Mouse (Mus musculus) cerebellum, adult 11-12 months (tissue): ENCODE results near the gene Mc1r.
A peak's percentile ranks its signal among the peaks of the same experiment; 100 is the strongest.

ENCODE experiments used
- DNase-seq: peaks from one replicate; pipeline ENCODE4 v3.0.0; 2022

The Mc1r gene

GRCm38 (mm10) chr8:123406786-123407185 lies at the start of gene Mc1r:
Gene Mc1r, plus strand, starts transcription at chr8:123407107.
- DNase-seq: peak; percentile 68

GRCm38 (mm10) chr8:123361082-123361739 lies 45.7 kb upstream of the Mc1r start:
- peak; percentile 64 for DNase-seq

GRCm38 (mm10) chr8:123373403-123374238 lies 33.3 kb upstream of the Mc1r start, which contains the start of gene Tcf25:
Gene Tcf25, plus strand, starts transcription at chr8:123373753.
- DNase-seq: peak; percentile 98

GRCm38 (mm10) chr8:123374239-123374578 lies 32.7 kb upstream of the Mc1r start:
- peak; percentile 91 for DNase-seq

DNA sequence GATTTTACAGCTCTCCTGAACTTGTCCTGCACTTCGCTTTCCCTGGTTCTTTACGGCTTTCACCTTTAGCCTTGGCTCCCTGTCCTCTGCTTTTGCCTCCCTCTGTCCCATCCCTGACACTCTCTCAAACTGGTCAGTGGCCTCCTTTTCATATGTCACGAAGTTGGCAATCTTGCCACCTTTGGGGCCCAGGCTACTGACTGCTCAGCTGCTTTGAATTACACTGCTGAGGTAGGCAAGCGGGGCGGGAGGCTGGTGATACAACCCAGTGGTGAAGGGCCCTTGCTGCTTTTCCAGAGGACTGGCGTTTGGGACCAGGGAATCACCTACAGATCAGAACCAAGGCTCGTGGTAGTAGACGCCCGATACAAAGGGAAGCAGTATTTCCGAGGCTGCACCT lies 31.2 kb upstream of the Mc1r start:
- no peak for DNase-seq

DNA sequence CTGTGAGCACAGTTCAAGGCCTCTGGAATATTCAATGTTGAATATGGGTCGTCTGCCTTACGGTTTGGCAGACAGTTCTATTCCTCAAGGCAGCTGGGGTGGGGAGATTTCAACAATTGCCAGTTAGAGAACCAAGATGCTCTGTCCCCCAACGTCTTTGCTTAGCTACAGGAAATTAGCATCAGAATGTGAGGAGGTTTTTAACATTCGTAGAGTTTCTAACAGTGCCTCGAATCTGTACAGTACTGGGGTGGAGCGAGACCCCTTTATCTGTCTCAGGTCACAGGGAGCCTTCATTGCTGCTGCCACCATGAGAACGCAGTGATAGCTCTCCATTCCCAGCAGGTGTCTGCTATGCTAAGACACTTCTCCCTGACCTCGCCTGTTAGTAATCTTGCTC lies 30.8 kb upstream of the Mc1r start:
- DNase-seq: no peak

GRCm38 (mm10) chr8:123381711-123382110 lies 25.2 kb upstream of the Mc1r start:
- no peak for DNase-seq

GRCm38 (mm10) chr8:123382516-123382915 lies 24.4 kb upstream of the Mc1r start:
- no peak for DNase-seq

DNA sequence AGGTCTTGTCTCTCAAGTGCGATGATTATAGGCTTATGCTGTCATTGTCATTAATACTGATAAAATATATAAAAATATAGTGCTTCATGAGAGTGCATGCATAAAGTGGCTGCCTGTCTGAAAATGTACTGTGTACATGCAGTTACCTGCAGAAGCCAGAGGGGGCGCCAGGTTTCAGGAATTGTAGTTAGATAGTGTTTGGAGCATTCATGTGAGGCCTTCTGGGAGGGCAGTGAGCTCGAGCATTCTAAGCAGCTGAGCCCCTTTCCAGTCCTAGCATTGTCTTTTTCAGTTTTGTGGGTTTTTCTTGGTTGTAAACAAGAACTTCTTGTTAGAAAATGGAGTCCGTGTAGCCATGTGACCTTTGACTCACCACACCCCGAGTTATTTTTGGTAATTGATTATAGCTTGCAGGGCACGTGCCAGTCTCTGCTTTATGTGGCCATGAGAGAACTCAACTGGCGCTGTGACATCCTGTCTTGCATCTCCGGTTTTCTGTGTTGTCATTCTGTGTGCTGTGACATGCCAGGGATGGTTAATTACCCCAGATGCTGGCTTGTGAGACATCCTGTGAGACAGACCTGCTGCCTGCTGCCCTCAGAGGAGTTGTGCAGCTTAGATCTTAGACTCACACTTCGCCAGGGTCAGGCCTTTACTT lies 21.9 kb upstream of the Mc1r start:
- DNase-seq: no peak

GRCm38 (mm10) chr8:123387041-123387440 lies 19.9 kb upstream of the Mc1r start:
- no peak for DNase-seq

DNA sequence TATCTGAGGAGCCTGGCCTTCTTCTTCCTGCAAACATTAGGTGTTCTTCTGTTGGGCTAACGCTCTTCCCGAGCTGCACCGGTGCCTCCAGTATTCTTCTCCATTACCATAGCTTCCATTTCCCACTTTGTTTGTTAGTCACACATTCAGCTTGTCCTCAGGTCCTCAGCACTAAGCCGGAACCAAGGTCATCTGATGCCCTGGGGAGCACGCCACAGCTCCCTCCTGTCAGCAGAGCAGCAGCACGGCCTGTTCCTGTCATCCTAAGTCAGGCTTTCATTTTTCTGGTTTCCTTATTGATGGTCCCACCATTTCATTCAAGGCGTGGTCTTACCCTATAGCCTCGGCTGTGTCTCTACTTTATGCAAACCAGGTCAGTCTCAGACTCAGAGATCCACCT lies 19.1 kb upstream of the Mc1r start:
- no peak for DNase-seq

DNA sequence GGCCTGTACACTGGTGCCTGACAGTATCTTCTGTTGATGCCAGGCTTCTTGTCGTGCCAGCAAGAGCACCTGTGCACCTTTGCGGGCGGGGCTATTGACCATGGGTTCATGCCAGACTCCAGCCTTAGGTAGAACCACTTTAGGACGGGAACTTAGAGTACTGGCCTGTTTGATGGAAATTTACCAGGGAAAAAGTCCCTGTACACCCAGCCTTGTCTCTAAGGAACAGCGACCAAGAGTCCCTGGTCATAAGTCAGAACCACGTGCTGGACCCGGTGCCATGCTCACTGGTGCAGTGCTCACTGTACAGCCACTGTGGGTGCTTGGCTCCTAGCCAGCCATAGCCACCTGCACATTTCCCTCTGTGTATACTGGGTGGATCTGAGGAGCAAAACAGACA lies 17.9 kb upstream of the Mc1r start:
- peak; percentile 75 for DNase-seq

GRCm38 (mm10) chr8:123398308-123398707 lies 8.6 kb upstream of the Mc1r start:
- no peak for DNase-seq

DNA sequence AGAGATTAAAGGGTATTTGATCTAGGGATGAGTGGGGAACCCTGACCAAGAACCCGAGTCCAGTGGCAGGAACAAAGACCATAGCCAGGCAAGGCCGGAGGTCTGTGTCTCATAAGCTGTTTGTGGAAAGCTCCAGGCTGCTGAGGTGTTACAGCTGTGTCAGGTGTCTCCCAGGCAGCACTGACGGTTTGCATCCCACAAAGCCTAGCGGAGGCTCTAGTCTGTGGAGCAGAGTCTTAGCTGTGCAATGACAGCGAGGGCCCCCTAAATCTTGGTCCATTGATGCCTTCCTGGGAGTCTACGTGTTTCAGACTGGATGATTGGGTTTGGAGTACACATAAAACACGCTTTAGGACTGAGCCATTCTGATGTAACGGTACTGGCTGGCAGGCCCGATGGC lies 5.0 kb upstream of the Mc1r start:
- no peak for DNase-seq

DNA sequence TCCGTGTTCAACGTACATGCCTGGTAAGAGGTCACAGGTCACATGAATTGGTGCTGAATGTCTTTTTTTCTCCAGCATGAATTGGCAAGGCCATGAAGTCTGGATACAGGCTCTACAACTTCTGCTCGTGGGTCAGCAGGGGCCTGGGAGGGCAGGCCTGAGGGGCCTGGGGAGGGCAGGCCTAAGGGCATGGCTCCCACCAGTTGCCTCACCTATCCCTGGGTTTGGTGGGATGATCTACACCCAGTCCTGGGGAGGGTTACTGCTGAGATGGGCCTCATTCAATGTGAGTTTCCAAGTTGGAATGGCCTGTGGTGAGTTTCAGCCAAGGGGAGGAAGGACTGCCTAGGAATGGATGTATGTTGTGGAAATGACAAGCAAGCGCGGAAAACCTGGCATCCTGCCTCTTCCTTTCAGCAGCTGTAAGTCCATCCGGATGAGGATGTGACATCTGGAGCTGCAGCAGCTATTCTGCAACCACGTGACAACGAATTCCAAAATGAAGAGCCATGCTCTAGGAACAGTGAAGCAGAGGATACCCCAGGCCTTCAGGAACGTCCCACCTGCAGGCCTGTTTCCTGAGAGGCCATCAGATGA lies 4.1 kb upstream of the Mc1r start:
- DNase-seq: no peak

DNA sequence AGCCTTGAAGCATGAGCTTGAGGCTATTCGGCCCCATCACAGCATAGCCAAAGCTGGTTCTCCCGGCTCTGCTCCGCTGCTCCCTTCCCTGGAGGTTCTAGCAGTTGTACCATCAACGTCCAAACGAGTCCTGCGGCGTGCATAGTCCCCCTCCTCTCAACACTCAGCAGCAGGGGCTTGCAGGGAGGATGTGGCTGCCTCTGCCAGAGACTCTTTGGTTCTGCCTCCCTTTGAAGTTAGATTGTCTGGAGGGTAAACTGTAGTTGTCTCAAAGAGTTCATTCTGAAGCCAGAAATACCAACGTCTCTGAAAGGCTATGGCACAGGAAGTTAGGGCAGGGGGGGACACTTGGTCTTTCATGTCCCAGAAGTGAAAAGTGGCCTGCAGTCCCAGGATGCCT lies 2.4 kb upstream of the Mc1r start:
- no peak for DNase-seq

DNA sequence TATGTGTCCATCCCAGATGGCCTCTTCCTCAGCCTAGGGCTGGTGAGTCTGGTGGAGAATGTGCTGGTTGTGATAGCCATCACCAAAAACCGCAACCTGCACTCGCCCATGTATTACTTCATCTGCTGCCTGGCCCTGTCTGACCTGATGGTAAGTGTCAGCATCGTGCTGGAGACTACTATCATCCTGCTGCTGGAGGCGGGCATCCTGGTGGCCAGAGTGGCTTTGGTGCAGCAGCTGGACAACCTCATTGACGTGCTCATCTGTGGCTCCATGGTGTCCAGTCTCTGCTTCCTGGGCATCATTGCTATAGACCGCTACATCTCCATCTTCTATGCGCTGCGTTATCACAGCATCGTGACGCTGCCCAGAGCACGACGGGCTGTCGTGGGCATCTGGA lies 705 bp downstream of the Mc1r start:
- DNase-seq: no peak

DNA sequence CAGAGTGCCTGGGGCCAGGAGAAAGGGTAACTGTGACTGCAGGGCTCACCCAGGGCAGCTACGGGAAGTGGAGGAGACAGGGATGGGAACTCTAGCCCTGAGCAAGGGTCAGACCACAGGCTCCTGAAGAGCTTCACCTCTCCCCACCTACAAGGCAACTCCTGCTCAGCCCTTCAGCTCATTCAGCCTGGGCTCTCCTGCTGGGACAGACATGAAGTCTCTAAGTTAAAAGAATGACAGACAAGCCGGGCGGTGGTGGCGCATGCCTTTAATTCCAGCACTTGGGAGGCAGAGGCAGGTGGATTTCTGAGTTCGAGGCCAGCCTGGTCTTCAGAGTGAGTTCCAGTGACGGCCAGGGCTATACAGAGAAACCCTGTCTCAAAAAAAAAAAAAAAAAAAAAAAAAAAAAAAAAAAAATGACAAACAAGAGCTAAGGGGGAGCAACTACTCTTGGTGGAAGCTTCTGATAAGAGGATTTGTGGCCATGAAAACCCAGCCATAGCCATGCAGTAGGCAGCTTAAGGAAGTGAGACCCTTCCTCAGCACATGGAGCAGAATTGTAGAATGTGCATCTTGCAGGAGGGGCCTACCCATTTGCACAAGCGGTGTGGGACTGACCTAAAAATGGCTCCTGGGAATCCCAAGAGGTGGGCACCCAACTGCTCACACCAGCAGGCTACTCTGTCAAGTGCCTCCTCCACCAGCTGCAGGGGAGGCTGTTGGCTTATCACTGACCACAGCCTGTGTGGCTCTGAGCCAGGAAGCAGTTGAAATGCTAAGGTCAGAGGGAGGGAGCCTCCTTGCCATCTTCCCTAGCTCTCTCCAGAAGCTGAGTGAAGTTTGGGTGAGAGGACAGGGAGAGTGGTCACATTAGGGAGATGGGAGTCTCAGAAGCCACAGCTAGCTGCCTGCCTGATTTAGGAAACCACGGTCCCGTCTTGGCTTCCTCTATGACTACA lies 2.0 kb downstream of the Mc1r start:
- no peak for DNase-seq

- DNase-seq: peak; percentile 72
Measured at GRCm38 (mm10) chr8:123410049-123410587, 3.2 kb downstream of the Mc1r start.

- no peak for DNase-seq
Measured at GRCm38 (mm10) chr8:123410788-123411187, 3.9 kb downstream of the Mc1r start.

- peak; percentile 96 for DNase-seq
Measured at GRCm38 (mm10) chr8:123411246-123411645, 4.3 kb downstream of the Mc1r start, which contains the start of gene Tubb3. Gene Tubb3, plus strand, starts transcription at chr8:123411424.

GRCm38 (mm10) chr8:123411781-123412327 lies 4.9 kb downstream of the Mc1r start:
- peak; percentile 73 for DNase-seq
